Comparison of ENCODE assay signal across 27 mouse cellular contexts in genomic region chr17:25715627-25716026, GRCm38 (mm10). TPM values are rescaled to one million over a fixed set of nuclear protein-coding genes. Genes with fewer than 3 reads are reported as not detected.
DNase-seq lines count a peak whose midpoint lies in the region; ATAC-seq and TF ChIP-seq lines count a peak whose summit lies in the region.
"Had no signal": no experiment of that assay in that cellular context is flagged by ENCODE, and none has a peak within 500 bp of the region (broad histone marks: within the 10 kb centered on the region; RNA-seq: fewer than 3 reads in every experiment).

No protein-coding gene starts in this region.

- DNase-seq in forebrain, embryonic 10.5 days (ENCODE audit: extremely low spot score, low spot score), result no peak
- peak; percentile 57 for DNase-seq in midbrain, embryonic 11.5 days (ENCODE audit: low spot score, missing footprints)
- DNase-seq in midbrain, embryonic 10.5 days (ENCODE audit: low spot score), result no peak
- no peak for DNase-seq in liver, embryonic 13.5 days
- DNase-seq in hindbrain, embryonic 10.5 days (ENCODE audit: low spot score), result no peak
- no peak for DNase-seq in lung, postnatal 25 days (ENCODE audit: low spot score)
- DNase-seq: adrenal gland, postnatal 10 days; adrenal gland, postnatal 36 days; cerebellum, adult 18-20 months; cerebellum, adult 9-10 months; cerebellum, postnatal 14 days; gastrocnemius, adult 2 months; gastrocnemius, postnatal 14 days; heart, postnatal 36 days had no signal

- WGBS in forebrain, embryonic 10.5 days, result 58% methylated on average over 3 of the region's 3 CpGs
- WGBS in forebrain, embryonic 13.5 days, result 82% methylated on average over 3 of the region's 3 CpGs
- 42% methylated on average over 3 of the region's 3 CpGs for WGBS in midbrain, embryonic 11.5 days
- WGBS in midbrain, embryonic 10.5 days, result 44% methylated on average over 3 of the region's 3 CpGs
- 29% methylated on average over 3 of the region's 3 CpGs for WGBS in liver, embryonic 13.5 days (ENCODE audit: insufficient replicate concordance)
- WGBS in hindbrain, embryonic 10.5 days, result 50% methylated on average over 3 of the region's 3 CpGs

- H3K4me3 ChIP-seq in forebrain, embryonic 10.5 days, result 0 out of 2 replicates have a peak overlapping the region, but pooled peaks have one; percentile 5
- H3K4me3 ChIP-seq in forebrain, embryonic 13.5 days, result no peak overlapping the region
- H3K4me3 ChIP-seq in midbrain, embryonic 11.5 days (ENCODE audit: low read depth, low read length), result no peak overlapping the region
- no peak overlapping the region for H3K4me3 ChIP-seq in midbrain, embryonic 10.5 days
- H3K4me3 ChIP-seq in E14TG2a.4 (replicated peaks; ENCODE audit: low read length), result 0 out of 2 replicates have a peak overlapping the region, but pooled peaks have one; percentile 72
- H3K4me3 ChIP-seq in liver, embryonic 13.5 days (replicated peaks), result no peak overlapping the region
- H3K4me3 ChIP-seq in hindbrain, embryonic 10.5 days, result no peak overlapping the region
- H3K4me3 ChIP-seq: forebrain, embryonic 12.5 days; gastrocnemius, adult 2 months had no signal

- H3K36me3 ChIP-seq in forebrain, embryonic 10.5 days (replicated peaks), result peaks cover 24% of the 10 kb centered on the region
- peaks cover 17% of the 10 kb centered on the region for H3K36me3 ChIP-seq in forebrain, embryonic 13.5 days (ENCODE audit: poor library complexity, severe bottlenecking)
- H3K36me3 ChIP-seq in midbrain, embryonic 11.5 days (ENCODE audit: control insufficient read depth, insufficient read depth, low read length), result no peaks in the 10 kb centered on the region
- H3K36me3 ChIP-seq in midbrain, embryonic 10.5 days, result peaks cover 24% of the 10 kb centered on the region
- H3K36me3 ChIP-seq in E14TG2a.4 (ENCODE audit: insufficient read depth, low read length), result peaks cover 30% of the 10 kb centered on the region
- H3K36me3 ChIP-seq in liver, embryonic 13.5 days, result peaks cover 23% of the 10 kb centered on the region
- H3K36me3 ChIP-seq in hindbrain, embryonic 10.5 days, result peaks cover 24% of the 10 kb centered on the region

- H3K4me1 ChIP-seq in forebrain, embryonic 10.5 days, result peaks cover 30% of the 10 kb centered on the region
- peaks cover 9% of the 10 kb centered on the region for H3K4me1 ChIP-seq in forebrain, embryonic 13.5 days
- H3K4me1 ChIP-seq in midbrain, embryonic 11.5 days (ENCODE audit: control insufficient read depth, insufficient read depth, low read length), result peaks cover 7% of the 10 kb centered on the region; the same call in 1 of the 2 replicates
- peaks cover 29% of the 10 kb centered on the region for H3K4me1 ChIP-seq in midbrain, embryonic 10.5 days
- H3K4me1 ChIP-seq in E14TG2a.4 (replicated peaks; ENCODE audit: low read depth, low read length), result peaks cover 58% of the 10 kb centered on the region
- H3K4me1 ChIP-seq in liver, embryonic 13.5 days (replicated peaks), result peaks cover 26% of the 10 kb centered on the region
- peaks cover 30% of the 10 kb centered on the region for H3K4me1 ChIP-seq in hindbrain, embryonic 10.5 days (replicated peaks)

- no peak overlapping the region for H3K4me2 ChIP-seq in forebrain, embryonic 13.5 days
- no peak overlapping the region for H3K4me2 ChIP-seq in midbrain, embryonic 11.5 days
- H3K4me2 ChIP-seq in liver, embryonic 13.5 days, result no peak overlapping the region
- H3K4me2 ChIP-seq: forebrain, embryonic 12.5 days; hindbrain, embryonic 14.5 days had no signal

- no peak for ATAC-seq in forebrain, embryonic 13.5 days
- ATAC-seq in midbrain, embryonic 11.5 days (ENCODE audit: low FRiP score), result no peak
- ATAC-seq in liver, embryonic 13.5 days (ENCODE audit: low read depth), result peak; percentile 62
- ATAC-seq: forebrain, embryonic 16.5 days; hindbrain, postnatal 0 days; Patski had no signal

- H3K27ac ChIP-seq in forebrain, embryonic 10.5 days, result no peak overlapping the region
- no peak overlapping the region for H3K27ac ChIP-seq in forebrain, embryonic 13.5 days
- no peak overlapping the region for H3K27ac ChIP-seq in midbrain, embryonic 11.5 days (ENCODE audit: low read depth, low read length)
- no peak overlapping the region for H3K27ac ChIP-seq in midbrain, embryonic 10.5 days (replicated peaks)
- H3K27ac ChIP-seq in liver, embryonic 13.5 days, result no peak overlapping the region
- H3K27ac ChIP-seq in hindbrain, embryonic 10.5 days, result no peak overlapping the region
- H3K27ac ChIP-seq: forebrain, embryonic 12.5 days; gastrocnemius, adult 2 months; hindbrain, embryonic 14.5 days; hindbrain, postnatal 0 days had no signal

- no peak overlapping the region for H3K9ac ChIP-seq in forebrain, embryonic 13.5 days
- no peak overlapping the region for H3K9ac ChIP-seq in midbrain, embryonic 11.5 days (ENCODE audit: low read length)
- H3K9ac ChIP-seq in liver, embryonic 13.5 days, result no peak overlapping the region
- H3K9ac ChIP-seq: forebrain, embryonic 12.5 days; hindbrain, embryonic 14.5 days had no signal

- no peaks in the 10 kb centered on the region for H3K9me3 ChIP-seq in forebrain, embryonic 10.5 days
- no peaks in the 10 kb centered on the region for H3K9me3 ChIP-seq in forebrain, embryonic 13.5 days (replicated peaks)
- H3K9me3 ChIP-seq in midbrain, embryonic 11.5 days (ENCODE audit: control insufficient read depth, low read length), result no peaks in the 10 kb centered on the region
- no peaks in the 10 kb centered on the region for H3K9me3 ChIP-seq in midbrain, embryonic 10.5 days (replicated peaks)
- H3K9me3 ChIP-seq in E14TG2a.4 (ENCODE audit: low read length), result 0 out of 2 replicates have a peak, but pooled peaks cover 3% of the 10 kb centered on the region
- no peaks in the 10 kb centered on the region for H3K9me3 ChIP-seq in liver, embryonic 13.5 days (replicated peaks)
- H3K9me3 ChIP-seq in hindbrain, embryonic 10.5 days, result no peaks in the 10 kb centered on the region
- H3K9me3 ChIP-seq: forebrain, embryonic 12.5 days; G1E had no signal

- no peak for TF ChIP-seq CTCF in E14TG2a.4 (conservative IDR thresholded peaks at IDR 0.05; ENCODE audit: low read length)

- H3K27me3 ChIP-seq in forebrain, embryonic 10.5 days (ENCODE audit: poor library complexity, severe bottlenecking), result peaks cover 43% of the 10 kb centered on the region
- H3K27me3 ChIP-seq in forebrain, embryonic 13.5 days, result peaks cover 37% of the 10 kb centered on the region
- H3K27me3 ChIP-seq in midbrain, embryonic 11.5 days (ENCODE audit: control insufficient read depth, insufficient read depth, low read length), result peaks cover 15% of the 10 kb centered on the region
- peaks cover 41% of the 10 kb centered on the region for H3K27me3 ChIP-seq in midbrain, embryonic 10.5 days (ENCODE audit: low read depth, poor library complexity, severe bottlenecking)
- peaks cover 15% of the 10 kb centered on the region for H3K27me3 ChIP-seq in E14TG2a.4 (ENCODE audit: insufficient read depth, low read length)
- peaks cover 42% of the 10 kb centered on the region for H3K27me3 ChIP-seq in liver, embryonic 13.5 days
- H3K27me3 ChIP-seq in hindbrain, embryonic 10.5 days (ENCODE audit: insufficient read depth, poor library complexity, severe bottlenecking), result peaks cover 45% of the 10 kb centered on the region
- H3K27me3 ChIP-seq: Patski had no signal

RNA-seq across cellular contexts. Expression of gene Gng13, which starts 1.3 kb away (rescaled TPM):
- polyA plus RNA-seq in forebrain, embryonic 10.5 days (2016; fragmentation: Nextera tagmentation; extraction: Ambion mirVana), result 0.57 and 0.59 TPM in 2 replicates
- 0.61 TPM in 1 of 2 replicates, not detected in the other for polyA plus RNA-seq in forebrain, embryonic 13.5 days (2015; fragmentation: Nextera tagmentation; extraction: Ambion mirVana)
- 0.77 and 1.3 TPM in 2 replicates for polyA plus RNA-seq in midbrain, embryonic 11.5 days (2014; fragmentation: Nextera tagmentation; extraction: Ambion mirVana)
- polyA plus RNA-seq in midbrain, embryonic 10.5 days (2016; fragmentation: Nextera tagmentation; extraction: Ambion mirVana), result 0.51 and 0.77 TPM in 2 replicates
- polyA plus RNA-seq in liver, embryonic 13.5 days (2015; fragmentation: Nextera tagmentation; extraction: Ambion mirVana), result 0.25 and 0.51 TPM in 2 replicates
- 2.4 and 4.4 TPM in 2 replicates for polyA plus RNA-seq in hindbrain, embryonic 10.5 days (2016; fragmentation: Nextera tagmentation; extraction: Ambion mirVana)
- polyA plus RNA-seq: G1E, Patski had no signal

RNA-seq across cellular contexts. Expression of gene Chtf18, which starts 11.6 kb away (rescaled TPM):
- 64.0 and 74.5 TPM in 2 replicates for polyA plus RNA-seq in forebrain, embryonic 10.5 days (2016; fragmentation: Nextera tagmentation; extraction: Ambion mirVana)
- polyA plus RNA-seq in forebrain, embryonic 13.5 days (2015; fragmentation: Nextera tagmentation; extraction: Ambion mirVana), result 24.6 and 30.1 TPM in 2 replicates
- polyA plus RNA-seq in midbrain, embryonic 11.5 days (2014; fragmentation: Nextera tagmentation; extraction: Ambion mirVana), result 15.0 and 17.3 TPM in 2 replicates
- 55.9 and 58.9 TPM in 2 replicates for polyA plus RNA-seq in midbrain, embryonic 10.5 days (2016; fragmentation: Nextera tagmentation; extraction: Ambion mirVana)
- 24.8 and 25.4 TPM in 2 replicates for polyA plus RNA-seq in liver, embryonic 13.5 days (2015; fragmentation: Nextera tagmentation; extraction: Ambion mirVana)
- 47.2 and 60.4 TPM in 2 replicates for polyA plus RNA-seq in hindbrain, embryonic 10.5 days (2016; fragmentation: Nextera tagmentation; extraction: Ambion mirVana)

RNA-seq across cellular contexts. Expression of gene Rpusd1, which starts 11.8 kb away (rescaled TPM):
- polyA plus RNA-seq in forebrain, embryonic 10.5 days (2016; fragmentation: Nextera tagmentation; extraction: Ambion mirVana), result 22.0 and 24.2 TPM in 2 replicates
- 22.3 and 24.7 TPM in 2 replicates for polyA plus RNA-seq in forebrain, embryonic 13.5 days (2015; fragmentation: Nextera tagmentation; extraction: Ambion mirVana)
- polyA plus RNA-seq in midbrain, embryonic 11.5 days (2014; fragmentation: Nextera tagmentation; extraction: Ambion mirVana), result 16.0 and 19.8 TPM in 2 replicates
- polyA plus RNA-seq in midbrain, embryonic 10.5 days (2016; fragmentation: Nextera tagmentation; extraction: Ambion mirVana), result 22.5 and 24.7 TPM in 2 replicates
- polyA plus RNA-seq in liver, embryonic 13.5 days (2015; fragmentation: Nextera tagmentation; extraction: Ambion mirVana), result 7.6 and 8.4 TPM in 2 replicates
- polyA plus RNA-seq in hindbrain, embryonic 10.5 days (2016; fragmentation: Nextera tagmentation; extraction: Ambion mirVana), result 22.2 and 24.8 TPM in 2 replicates

RNA-seq across cellular contexts. Expression of gene Mslnl, which starts 20.2 kb away (rescaled TPM):
- polyA plus RNA-seq in forebrain, embryonic 10.5 days (2016; fragmentation: Nextera tagmentation; extraction: Ambion mirVana), result not detected in 2 replicates
- not detected in 2 replicates for polyA plus RNA-seq in forebrain, embryonic 13.5 days (2015; fragmentation: Nextera tagmentation; extraction: Ambion mirVana)
- polyA plus RNA-seq in midbrain, embryonic 11.5 days (2014; fragmentation: Nextera tagmentation; extraction: Ambion mirVana), result not detected in 2 replicates
- polyA plus RNA-seq in midbrain, embryonic 10.5 days (2016; fragmentation: Nextera tagmentation; extraction: Ambion mirVana), result not detected in 2 replicates
- polyA plus RNA-seq in liver, embryonic 13.5 days (2015; fragmentation: Nextera tagmentation; extraction: Ambion mirVana), result not detected in 2 replicates
- not detected in 2 replicates for polyA plus RNA-seq in hindbrain, embryonic 10.5 days (2016; fragmentation: Nextera tagmentation; extraction: Ambion mirVana)
- polyA plus RNA-seq: forebrain, embryonic 16.5 days; G1E; heart, embryonic 11.5 days; heart, embryonic 14.5 days; heart, postnatal 0 days; hindbrain, embryonic 11.5 days; hindbrain, embryonic 14.5 days; hindbrain, postnatal 0 days; Patski had no signal

RNA-seq across cellular contexts. Expression of gene Msln, which starts 38.6 kb away (rescaled TPM):
- not detected in 2 replicates for polyA plus RNA-seq in forebrain, embryonic 10.5 days (2016; fragmentation: Nextera tagmentation; extraction: Ambion mirVana)
- 0.18 TPM in 1 of 2 replicates, not detected in the other for polyA plus RNA-seq in forebrain, embryonic 13.5 days (2015; fragmentation: Nextera tagmentation; extraction: Ambion mirVana)
- not detected in 2 replicates for polyA plus RNA-seq in midbrain, embryonic 11.5 days (2014; fragmentation: Nextera tagmentation; extraction: Ambion mirVana)
- polyA plus RNA-seq in midbrain, embryonic 10.5 days (2016; fragmentation: Nextera tagmentation; extraction: Ambion mirVana), result 0.16 TPM in 1 of 2 replicates, not detected in the other
- 0.81 and 1.2 TPM in 2 replicates for polyA plus RNA-seq in liver, embryonic 13.5 days (2015; fragmentation: Nextera tagmentation; extraction: Ambion mirVana)
- 0.33 TPM in 1 of 2 replicates, not detected in the other for polyA plus RNA-seq in hindbrain, embryonic 10.5 days (2016; fragmentation: Nextera tagmentation; extraction: Ambion mirVana)
- polyA plus RNA-seq: embryonic facial prominence, embryonic 11.5 days; G1E; hindbrain, embryonic 14.5 days had no signal

Comparison
In these comparisons a context has a peak if more than half of its experiments do, and no peak if none do; other contexts are left out.
1. H3K4me3 ChIP-seq: peak in forebrain, embryonic 10.5 days (single experiment) and E14TG2a.4 (single experiment); none in forebrain, embryonic 13.5 days (single experiment), midbrain, embryonic 11.5 days (single experiment), midbrain, embryonic 10.5 days (single experiment), liver, embryonic 13.5 days (single experiment) and hindbrain, embryonic 10.5 days (single experiment).